Mouse (Mus musculus) gastrocnemius, postnatal 36 days (tissue): Measurements from ENCODE around the gene Plekha5. TPM values are rescaled to one million over a fixed set of nuclear protein-coding genes. Genes with fewer than 3 reads are reported as not detected.
A peak's percentile ranks its signal among the peaks of the same experiment; 100 is the strongest.
"Not testable (repeated sequence)": the region's sequence is repeated elsewhere in the genome, so short reads cannot be mapped to it uniquely, and the experiment has no call there.

Experiments
- DNase-seq, 2 experiments: peaks; one replicate each; pipeline ENCODE4 v3.0.0; 2022
- intact Hi-C: fragments of 180-260 bp; cut with DNase I; formaldehyde crosslinking; loops from one replicate; pipeline ENCODE4 v1.15.1; 2025
- total RNA-seq, 2 experiments: library from RNA; stranded (reverse); gene quantifications; 2 replicates each; pipeline ENCODE4 v1.2.3; 2021

Plekha5 gene
- total RNA-seq, 2 experiments from 2014 or later = 8.7 to 9.2 TPM

DNA sequence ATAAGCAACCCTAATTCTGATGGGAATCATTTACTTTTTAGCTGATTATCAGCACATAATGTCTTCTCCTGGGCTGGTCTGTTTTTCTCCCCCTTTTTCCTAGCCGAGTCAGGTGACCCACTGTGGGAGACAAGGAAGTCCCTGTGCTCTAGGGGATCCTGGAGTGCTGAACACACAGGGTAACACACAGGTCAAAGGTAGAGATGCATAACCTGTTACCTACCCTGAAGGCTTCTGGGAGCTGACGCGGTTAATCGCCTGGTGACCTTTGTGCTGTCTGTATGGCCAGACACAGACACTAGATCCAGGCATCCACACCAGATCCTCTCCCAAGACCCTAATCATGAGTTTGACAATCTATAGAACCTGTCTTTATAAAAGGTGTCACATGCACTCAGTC lies 177.3 kb downstream of the Plekha5 start:
- DNase-seq = no peak
- intact Hi-C loops = no loop called here

DNA sequence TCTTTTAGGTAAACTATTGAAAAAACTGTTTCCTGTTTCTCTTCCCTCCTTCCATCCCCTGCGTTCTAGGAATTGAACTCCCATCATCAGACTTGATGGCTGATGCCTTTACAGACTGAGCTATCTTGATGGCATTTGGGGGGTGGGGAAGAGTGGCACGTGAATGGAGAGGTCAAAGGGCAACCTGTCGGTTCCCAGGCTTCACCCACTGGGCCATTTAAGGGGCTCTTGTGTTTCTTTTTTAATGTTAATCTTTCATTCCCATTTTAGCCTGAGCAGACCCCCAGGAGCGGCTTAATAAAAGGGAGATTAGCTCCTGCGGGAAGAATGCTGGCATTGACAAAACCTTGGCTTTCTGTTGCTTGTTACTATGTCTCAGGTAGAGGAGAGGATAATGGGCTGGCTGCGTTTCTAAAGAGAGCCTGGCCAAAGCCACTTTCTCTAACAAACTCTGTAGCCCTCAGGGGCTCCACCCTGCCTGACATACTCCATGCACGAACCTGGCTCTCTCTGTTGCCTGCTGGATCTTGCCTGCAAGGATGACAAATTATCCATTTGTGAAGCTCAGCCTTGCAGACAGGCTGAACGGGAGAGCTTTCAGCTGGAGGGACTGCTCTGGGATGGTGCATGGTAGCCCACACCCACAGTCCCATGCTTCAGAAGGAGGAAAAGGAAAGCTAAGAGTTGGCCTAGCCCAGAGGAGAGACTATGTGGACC lies 179.5 kb downstream of the Plekha5 start:
- intact Hi-C loops = no loop called here
- DNase-seq = no peak

DNA sequence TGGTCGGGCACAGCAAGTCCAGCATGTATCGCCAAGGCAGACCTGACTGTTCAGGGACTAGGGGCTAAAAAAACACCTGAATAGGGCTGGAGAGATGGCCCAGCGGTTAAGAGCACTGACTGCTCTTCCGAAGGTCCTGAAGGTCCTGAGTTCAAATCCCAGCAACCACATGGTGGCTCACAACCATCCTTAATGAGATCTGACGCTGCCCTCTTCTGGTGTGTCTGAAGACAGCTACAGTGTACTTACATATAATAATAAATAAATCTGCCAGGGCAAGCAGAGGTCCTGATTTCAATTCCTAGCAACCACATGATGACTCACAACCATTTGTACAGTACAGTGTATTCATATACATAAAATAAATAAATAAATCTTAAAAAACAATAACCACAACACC lies 181.3 kb downstream of the Plekha5 start:
- intact Hi-C loops, DNase-seq: not testable (repeated sequence)

DNA sequence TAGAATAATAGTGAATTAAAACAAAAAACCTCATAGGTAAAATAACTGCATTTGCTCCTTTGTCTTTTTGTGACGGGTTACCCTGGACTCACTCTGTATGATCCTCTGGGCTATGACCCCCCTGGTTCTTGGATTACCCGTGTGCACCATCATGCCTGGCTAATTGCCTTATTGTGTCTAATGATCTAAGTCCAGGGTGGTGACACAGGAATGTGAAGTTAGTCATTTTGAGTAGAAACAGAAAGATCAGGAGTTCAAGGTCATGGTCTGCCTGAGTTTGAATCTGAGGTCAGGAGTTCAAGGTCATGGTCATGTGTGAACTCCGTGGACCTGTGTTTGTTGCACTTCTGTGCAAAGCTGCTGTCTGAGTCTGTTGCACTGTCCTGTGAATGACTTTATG lies 181.9 kb downstream of the Plekha5 start:
- no peak for DNase-seq
- intact Hi-C loops = no loop called here

DNA sequence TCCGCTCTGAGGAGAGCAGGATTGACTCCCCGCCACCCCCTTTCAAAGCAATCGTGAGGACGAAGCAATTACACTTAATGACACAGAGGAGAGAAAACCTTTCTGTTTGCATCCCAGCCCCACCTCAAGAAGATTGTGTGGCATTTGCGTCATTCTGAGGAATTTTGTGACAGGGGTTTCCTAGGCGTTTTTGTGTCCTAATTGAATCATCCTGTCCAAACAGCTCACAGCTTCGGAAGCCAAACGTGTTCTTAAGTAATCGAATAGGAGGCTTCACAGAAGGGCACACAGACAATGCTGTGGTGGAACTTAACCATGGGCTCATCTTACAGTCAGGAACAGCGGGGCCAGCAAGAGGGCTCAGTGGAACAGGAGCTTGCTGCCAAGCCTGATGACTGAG lies 182.7 kb downstream of the Plekha5 start:
- intact Hi-C loops = no loop called here
- DNase-seq = no peak

DNA sequence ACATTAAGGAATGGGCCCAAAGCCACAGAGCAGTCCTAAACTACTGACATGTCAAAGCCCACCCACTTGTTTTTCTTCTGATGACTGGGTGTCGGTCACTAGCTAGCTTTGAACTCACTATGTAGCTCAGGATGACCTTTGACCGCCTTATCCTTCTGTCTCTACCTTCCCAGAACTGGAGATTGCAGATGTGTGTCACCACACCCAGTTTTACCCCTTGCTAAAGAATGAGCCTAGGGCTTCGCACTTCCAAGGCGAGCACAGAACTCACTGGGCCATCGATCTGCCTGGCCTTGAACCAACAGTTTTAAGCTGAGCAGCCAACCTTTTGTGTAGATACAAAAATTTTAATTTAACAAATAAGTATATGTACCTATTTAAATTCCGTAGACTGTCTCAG lies 184.8 kb downstream of the Plekha5 start:
- intact Hi-C loops = no loop called here
- no peak for DNase-seq

DNA sequence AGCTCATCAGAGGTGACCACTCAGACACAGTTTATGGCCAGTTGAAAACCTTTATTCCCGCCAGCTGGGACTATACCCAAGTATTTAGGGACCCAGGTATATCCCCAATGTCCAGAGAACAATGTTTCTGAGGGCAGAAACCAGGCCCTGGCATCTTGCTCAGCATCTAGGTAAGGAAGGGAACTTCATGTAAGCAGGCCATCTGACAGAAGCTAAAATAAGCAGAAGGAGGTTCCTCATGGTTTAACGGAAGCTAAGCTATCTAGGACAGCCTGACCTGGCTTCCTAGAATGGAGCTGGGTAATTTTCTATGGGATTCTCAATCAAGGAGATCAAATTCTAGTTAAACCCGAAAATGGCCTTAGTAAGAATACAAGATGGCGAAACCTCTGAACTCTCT lies 185.7 kb downstream of the Plekha5 start:
- no peak for DNase-seq
- intact Hi-C loops = no loop called here

DNA sequence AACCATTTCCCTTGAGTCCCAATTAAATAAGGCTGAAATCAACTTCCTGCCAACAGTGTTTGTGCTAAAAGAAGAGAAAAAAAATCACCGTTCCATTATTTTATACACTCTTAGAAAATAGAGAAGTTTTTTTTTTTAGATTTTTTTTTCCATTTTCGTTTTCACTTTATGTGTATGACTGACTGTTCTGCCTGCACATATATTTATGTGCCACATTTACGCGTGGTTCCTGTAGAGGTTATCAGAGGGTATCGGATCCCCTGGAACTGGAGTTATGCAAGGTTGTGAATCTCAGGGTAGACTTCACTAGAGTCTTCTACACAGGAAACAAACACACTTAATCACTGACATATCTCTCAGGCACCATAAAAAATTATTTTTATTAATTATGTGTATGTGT lies 186.3 kb downstream of the Plekha5 start:
- intact Hi-C loops = no loop called here

DNA sequence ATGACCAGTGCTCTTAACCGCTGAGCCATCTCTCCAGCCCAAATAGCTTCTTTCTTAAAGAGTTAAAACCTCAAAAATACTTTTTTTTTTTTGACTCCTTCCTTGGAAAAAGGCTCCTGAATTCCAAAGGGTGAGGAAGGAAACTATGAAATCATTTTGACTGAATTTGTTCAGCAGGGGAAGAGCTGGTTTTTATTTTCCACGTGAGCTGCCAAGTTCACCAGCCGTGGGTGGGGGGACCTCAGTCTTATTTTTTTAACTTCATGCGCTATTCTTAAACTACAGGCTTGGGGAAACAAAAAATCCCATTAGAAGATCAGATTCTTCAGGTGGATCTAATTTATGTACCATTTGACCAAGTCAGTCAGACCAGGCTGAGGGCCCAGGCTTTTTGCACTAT lies 187.4 kb downstream of the Plekha5 start:
- intact Hi-C loops = no loop called here
- no peak for DNase-seq

More for the DNA sequence above, 186.3 kb downstream of the Plekha5 start:
- DNase-seq = no peak

DNA sequence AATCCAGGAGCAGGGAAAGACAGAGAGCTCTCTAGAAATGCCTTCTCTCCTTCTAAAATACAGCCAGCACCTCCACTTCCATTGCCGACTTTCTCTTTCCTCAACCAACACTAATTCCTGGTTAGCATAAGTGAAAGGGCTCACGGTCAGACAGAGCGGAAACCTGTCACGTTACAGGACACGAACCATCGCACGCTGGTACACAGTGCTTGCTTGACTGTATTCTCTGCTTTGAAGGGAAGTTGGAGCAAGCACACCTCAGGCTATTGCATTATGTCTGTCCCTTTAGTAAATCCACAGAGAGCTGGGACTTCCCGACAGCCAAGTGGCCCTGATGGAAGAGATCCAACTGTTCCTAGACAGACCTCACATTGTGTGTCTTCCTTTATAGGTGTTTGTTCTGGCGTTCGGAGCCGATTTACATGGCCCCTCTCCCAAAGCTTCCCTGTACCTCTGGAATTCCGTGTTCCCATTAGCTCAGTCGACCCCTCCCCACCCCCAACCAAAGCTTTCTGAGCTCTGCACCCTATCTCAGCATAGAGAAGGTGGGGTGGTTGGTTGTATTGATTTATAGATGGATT lies 188.1 kb downstream of the Plekha5 start:
- DNase-seq = no peak
- intact Hi-C loops = no loop called here

DNA sequence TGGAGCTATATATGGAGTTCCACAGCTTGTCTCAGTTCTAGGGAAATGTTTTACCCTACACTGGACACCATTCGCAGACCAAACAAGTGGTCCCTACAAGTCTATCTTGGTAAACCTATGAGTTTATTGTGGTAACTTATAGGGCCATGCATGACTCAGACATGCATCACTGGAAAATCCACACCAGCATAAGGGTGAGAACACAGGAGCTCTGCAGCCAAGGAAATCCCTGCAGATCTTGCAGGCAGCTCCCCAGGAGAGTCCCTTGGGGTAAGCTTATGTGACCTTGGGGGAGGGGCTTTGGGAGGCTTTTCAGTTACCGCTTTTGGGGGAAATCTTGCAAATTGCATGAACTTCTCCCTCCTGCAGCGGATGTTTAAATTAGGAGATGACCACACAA lies 190.0 kb downstream of the Plekha5 start:
- intact Hi-C loops = no loop called here

DNA sequence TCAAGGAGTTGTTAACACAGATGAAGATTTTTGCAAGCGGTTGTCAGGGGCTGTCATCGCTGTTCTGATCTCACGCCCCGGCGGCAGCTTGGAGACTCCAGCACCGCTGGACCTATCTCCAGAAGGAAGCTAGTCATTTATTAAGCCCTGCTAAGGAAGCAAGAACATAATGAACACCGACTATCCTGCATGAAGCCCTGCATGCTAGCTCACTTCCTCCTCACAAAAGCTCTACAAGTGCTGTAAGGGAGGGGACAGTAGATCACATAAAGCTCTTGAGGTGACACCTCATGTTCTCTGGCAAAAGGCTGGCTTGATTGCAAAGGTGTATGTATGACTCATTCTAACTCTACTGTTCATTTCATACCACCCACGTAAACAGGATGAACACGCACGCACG lies 190.9 kb downstream of the Plekha5 start:
- intact Hi-C loops = no loop called here
- no peak for DNase-seq

More for the DNA sequence above, 190.0 kb downstream of the Plekha5 start:
- DNase-seq = no peak

DNA sequence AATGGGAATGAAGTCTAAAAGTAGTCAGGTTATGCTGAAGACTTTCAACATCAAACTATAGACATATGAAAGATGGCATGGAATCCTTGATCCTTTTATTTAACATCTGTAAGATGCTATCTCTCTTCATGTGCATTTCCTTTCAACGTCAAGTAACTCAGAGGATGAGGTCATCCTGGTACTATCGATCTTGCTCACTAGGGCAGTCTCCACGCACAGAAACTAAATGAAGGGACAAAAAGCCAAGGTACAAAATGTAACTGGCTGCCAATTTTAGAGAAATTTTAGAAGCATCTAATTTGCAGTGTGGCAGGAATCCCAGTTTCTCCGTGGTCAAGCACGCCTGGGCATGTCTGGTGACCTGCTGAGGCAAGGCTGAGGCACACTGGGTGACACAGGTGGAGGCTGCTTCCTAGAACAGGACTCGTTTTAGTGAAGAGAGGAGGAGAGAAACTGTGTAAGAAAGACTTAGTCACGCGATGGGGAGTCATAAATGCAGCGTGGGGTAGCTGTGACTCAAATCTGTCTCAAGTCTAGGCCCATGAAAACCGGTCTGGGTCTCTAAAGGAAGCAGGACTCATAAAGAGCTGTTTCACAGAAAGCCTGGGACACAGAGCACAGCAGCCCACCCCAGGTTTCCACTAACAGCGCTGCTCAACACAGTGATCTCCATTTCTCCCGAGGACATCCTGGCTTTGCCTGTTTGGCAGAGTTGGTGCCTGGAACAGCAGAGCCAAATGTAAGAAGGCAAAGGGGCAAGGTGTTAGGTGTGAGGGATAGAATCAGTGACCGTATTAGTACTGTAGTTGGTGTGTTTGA lies 196.9 kb downstream of the Plekha5 start:
- no peak for DNase-seq
- intact Hi-C loops = no loop called here

DNA sequence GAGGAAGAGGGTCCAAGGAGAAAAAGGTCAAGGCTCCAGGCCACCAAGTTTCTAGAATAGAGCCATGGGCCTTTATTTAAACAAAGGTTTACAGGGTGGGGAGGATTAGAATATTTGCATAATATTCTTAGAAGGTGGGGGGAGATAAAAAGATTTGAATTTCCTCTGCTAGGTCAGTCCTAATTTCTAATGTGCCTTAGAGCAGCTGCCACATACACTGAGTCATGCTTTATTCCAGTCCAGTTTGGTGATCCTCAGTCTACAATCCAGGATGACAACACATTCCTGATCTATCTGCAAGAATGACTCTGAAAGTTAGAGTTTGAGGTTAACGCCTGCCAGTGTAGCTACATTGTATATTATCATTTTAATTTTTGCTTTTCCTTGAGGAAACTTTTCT lies 197.8 kb downstream of the Plekha5 start:
- intact Hi-C loops = no loop called here
- no peak for DNase-seq

DNA sequence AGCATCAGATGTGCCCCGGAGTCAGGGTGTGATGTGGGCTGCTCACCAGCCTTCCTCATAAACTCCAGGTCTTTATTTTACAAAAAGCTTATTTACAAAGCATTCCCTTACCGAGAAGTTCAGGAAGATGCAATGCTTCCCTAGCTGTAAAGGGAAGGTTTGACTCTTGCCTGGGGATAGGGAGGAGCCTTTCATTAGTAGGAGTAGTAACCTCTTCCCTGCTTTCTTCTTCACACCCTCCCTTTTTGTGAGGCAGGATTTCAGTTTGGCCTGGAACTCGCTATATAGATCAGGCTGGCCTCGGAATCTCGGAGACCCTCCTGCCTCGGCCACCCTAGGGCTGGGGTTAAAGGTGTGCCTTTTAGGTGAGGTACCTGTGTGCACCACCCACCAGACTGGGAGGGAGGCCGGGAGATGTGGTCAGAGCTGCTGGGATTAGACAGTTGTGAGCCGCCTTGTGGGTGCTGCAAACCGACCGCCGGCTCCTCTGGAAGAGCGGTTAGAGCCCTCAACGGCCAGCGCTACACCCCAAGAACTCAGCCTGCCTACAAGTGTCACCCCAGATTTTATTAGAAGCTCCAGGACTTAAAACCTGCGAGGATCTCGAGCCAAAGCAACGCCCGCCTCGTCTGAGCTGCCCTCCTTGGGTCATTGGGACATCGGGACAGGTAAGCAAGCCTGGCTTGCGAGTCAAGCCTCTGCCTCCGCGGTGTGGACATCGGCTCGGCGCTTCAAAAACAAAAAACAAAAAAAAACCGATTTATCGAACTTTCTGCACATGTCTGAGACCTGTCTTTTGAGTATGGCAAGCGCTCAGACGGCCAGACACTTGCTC lies 198.8 kb downstream of the Plekha5 start, which contains the start of gene Aebp2:
Aebp2 (plus strand) TSS at position 273 of the 835 bp plus-strand sequence.
- intact Hi-C loops = no loop called here
- no peak for DNase-seq

DNA sequence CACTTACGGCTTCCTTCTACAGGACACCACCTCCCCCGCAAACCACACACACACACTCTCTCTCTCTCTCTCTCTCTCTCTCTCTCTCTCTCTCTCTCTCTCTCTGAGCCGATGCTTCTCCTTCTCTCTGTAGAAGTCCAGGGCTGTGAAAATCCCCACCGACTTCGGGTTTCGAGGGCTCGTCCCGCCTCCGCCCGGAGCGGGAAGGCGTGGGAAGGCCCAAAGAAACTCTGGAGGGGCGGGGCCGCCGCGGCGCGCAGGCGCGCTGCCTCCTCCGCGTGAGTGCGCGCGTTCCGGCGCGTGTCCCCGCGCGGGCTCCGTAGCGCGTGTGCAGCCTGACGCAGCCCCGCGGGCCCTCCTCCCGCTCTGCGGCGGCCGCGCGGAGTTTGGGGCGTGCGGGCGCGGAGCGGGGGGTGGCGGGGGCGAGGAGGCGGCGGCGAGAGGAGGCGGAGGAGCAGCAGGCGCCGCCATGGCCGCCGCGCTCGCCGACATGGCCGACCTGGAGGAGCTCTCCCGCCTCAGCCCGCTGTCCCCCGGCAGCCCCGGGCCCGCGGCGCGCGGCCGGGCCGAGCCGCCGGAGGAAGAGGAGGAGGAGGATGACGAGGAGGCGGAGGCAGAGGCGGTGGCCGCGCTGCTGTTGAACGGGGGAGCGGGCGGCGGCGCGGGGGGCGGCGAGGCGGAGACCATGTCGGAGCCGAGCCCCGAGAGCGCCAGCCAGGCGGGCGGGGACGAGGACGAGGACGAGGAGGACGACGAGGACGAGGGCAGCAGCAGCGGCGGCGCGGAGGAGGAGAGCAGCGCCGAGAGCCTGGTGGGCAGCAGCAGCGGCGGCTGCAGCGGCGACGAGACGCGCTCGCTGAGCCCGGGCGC lies 199.6 kb downstream of the Plekha5 start:
- intact Hi-C loops = no loop called here
- peak; percentile 91 to 93 for DNase-seq

DNA sequence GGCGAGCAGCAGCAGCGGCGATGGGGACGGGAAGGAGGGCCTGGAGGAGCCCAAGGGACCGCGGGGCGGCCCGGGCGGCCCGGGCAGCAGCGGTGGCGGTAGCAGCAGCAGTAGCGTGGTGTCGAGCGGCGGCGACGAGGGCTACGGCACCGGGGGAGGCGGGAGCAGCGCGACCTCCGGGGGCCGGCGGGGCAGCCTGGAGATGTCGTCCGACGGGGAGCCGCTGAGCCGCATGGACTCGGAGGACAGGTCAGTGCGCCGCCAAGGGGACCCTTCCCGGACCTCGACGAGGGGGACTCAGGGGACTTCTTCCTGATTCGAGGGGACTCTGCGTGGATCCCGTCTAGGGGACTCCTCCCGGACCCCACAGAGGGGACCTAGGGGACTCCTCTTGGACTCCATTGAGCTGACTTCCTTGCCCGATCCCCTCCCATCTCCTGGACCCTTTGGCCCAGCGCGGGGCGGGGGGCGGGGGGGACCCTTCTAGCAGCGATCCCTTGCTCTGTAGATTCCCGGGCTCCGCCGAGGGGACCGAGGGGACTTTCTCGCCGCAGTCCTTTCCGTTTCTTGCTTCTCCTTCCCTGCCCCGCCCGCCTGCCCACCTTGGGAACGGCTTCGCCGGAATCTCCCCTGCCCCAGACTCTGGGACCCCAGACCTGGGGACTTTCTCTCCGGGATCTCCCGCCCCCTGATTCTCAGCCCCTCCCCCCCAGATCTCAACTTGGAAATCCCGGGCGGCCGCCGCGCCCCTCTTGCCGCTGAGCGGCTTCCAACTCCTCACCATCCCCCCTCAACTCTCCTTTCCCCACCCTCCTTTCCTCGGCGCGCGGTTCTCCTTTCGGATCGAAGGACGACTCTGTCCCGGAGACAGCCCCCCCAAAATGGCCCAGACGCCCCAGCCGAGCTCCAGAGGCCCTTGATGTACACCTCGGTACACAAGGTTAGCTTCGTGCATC lies 200.5 kb downstream of the Plekha5 start:
- intact Hi-C loops = no loop called here
- peak in 1 of 2 experiments; percentile 17 for DNase-seq

DNA sequence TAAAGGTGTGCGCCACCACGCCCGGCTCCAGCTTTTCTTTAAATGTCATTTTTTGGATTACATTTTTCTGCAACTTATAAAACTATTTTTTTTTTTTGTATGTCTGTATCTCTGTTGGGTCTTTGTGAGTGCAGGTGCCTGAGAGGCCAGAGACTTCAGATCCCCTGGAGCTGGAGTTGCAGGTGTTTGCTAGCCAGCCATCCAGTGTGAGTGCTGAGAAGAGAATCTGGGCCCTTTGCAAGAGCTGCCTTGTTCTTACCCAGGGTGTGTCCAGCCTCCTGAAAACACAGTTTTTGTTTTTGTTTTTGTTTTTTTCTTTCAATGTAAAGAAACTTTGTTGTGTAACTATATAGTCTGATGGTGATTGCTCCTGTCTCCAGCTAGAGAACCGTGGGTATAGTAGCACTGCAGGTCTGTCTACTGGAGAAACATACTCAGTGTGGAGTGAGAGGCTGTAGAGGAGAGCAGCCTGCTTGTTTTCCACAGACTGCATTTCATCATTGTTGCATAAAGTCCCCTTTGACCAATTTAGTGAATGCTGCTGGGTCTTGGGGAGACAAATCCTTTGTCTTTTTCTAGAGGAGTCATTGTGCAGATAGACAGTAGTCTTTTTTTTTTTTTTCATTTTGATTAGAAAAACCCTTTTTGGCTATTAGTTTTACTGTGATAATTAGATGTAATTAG lies 205.5 kb downstream of the Plekha5 start:
- DNase-seq = no peak
- intact Hi-C loops = no loop called here
